Comparison of ENCODE assay signal across 10 mouse cellular contexts in the genomic region with DNA sequence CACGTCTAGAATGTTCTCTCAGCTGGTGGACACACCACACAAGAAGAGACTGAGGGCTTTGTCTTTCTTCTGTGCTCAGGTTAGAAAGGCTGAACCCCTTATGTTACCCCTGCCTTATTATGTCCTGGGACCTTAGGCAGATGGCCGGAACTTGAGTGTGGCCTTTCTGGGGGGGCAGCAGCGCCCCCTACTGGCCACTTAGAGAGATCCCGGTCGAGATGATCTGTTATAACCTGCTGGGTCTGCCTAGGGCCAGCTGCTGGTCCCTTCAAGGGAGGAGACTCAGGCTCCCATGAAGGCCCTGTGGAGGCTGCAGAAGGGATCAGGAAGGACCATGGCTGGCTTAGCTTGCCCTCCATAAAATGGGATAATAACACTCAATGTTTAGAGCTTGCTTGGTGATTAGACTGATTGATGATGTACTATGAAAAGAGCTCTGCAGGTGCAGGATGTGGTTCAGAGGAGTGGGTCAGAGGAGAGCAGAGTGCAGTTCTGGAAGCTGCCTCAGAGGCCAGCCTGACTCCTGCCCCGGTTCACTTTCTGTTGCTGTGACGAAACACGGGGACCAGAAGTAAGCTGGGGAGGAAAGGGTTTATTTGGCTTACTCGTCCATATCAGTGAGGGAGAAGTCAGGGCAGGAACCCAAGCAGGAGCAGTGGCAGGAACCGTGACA. TPM values are rescaled to one million over a fixed set of nuclear protein-coding genes. Genes with fewer than 3 reads are reported as not detected.
DNase-seq lines count a peak whose midpoint lies in the region; ATAC-seq and TF ChIP-seq lines count a peak whose summit lies in the region.
"Had no signal": no experiment of that assay in that cellular context is flagged by ENCODE, and none has a peak within 500 bp of the region (broad histone marks: within the 10 kb centered on the region; RNA-seq: fewer than 3 reads in every experiment).

No protein-coding gene starts in this region.

- no peak overlapping the region for H3K27ac ChIP-seq in heart, embryonic 16.5 days (ENCODE audit: low read length)
- no peak overlapping the region for H3K27ac ChIP-seq in heart, embryonic 12.5 days (ENCODE audit: poor library complexity, severe bottlenecking)
- H3K27ac ChIP-seq in liver, postnatal 0 days (ENCODE audit: low read depth): no peak overlapping the region
- H3K27ac ChIP-seq: embryonic facial prominence, embryonic 15.5 days; lung, embryonic 15.5 days had no signal

- no peak overlapping the region for H3K4me3 ChIP-seq in heart, embryonic 16.5 days (ENCODE audit: low read length)
- no peak overlapping the region for H3K4me3 ChIP-seq in heart, embryonic 12.5 days
- no peak overlapping the region for H3K4me3 ChIP-seq in liver, postnatal 0 days (ENCODE audit: low read depth, low read length)
- H3K4me3 ChIP-seq: embryonic facial prominence, embryonic 15.5 days; lung, embryonic 15.5 days had no signal

- TF ChIP-seq CTCF in liver, postnatal 0 days (IDR thresholded peaks at IDR 0.05; ENCODE audit: low read depth): peak; percentile 84

- 31% methylated on average over 10 of the region's 10 CpGs for WGBS in heart, embryonic 16.5 days
- WGBS in heart, embryonic 12.5 days: 33% methylated on average over 10 of the region's 10 CpGs
- WGBS in liver, postnatal 0 days (ENCODE audit: insufficient replicate concordance): 21% methylated on average over 10 of the region's 10 CpGs

- TF ChIP-seq EP300 in liver, postnatal 0 days (IDR thresholded peaks at IDR 0.05; ENCODE audit: low read depth): no peak

- peak; percentile 78 to 79 for DNase-seq in B cell, adult 2 months
- DNase-seq in WW6 (ENCODE audit: low read depth, low spot score): peak; percentile 20
- peak; percentile 37 for DNase-seq in embryo, embryonic 10 days (ENCODE audit: low spot score)
- peak; percentile 58 for DNase-seq in liver, postnatal 0 days
- DNase-seq in thymus, postnatal 14 days: peak; percentile 62

- ATAC-seq in heart, embryonic 16.5 days (replicated peaks; ENCODE audit: extremely low read depth, insufficient read depth, low FRiP score): 0 out of 2 replicates have a peak, but pooled peaks have one; percentile 8
- no peak for ATAC-seq in heart, embryonic 12.5 days (ENCODE audit: insufficient number of reproducible peaks, low FRiP score)
- peak; percentile 15; the same call in 1 of the 2 replicates for ATAC-seq in liver, postnatal 0 days
- no peak for ATAC-seq in frontal cortex, adult (ENCODE audit: low TSS enrichment)

- H3K27me3 ChIP-seq in heart, embryonic 16.5 days (ENCODE audit: control insufficient read depth, insufficient read depth, low read length): no peaks in the 10 kb centered on the region
- H3K27me3 ChIP-seq in heart, embryonic 12.5 days (replicated peaks): peaks cover 23% of the 10 kb centered on the region
- H3K27me3 ChIP-seq in liver, postnatal 0 days (ENCODE audit: insufficient read depth, low read length): no peaks in the 10 kb centered on the region
- H3K27me3 ChIP-seq: lung, embryonic 15.5 days had no signal

- no peaks in the 10 kb centered on the region for H3K9me3 ChIP-seq in heart, embryonic 16.5 days (replicated peaks; ENCODE audit: control insufficient read depth, low read length)
- no peaks in the 10 kb centered on the region for H3K9me3 ChIP-seq in heart, embryonic 12.5 days (replicated peaks)
- H3K9me3 ChIP-seq in liver, postnatal 0 days (ENCODE audit: low read length): no peaks in the 10 kb centered on the region
- H3K9me3 ChIP-seq: embryonic facial prominence, embryonic 15.5 days; lung, embryonic 15.5 days had no signal

- H3K4me1 ChIP-seq in heart, embryonic 16.5 days (ENCODE audit: control insufficient read depth, insufficient read depth, low read length): no peaks in the 10 kb centered on the region
- H3K4me1 ChIP-seq in heart, embryonic 12.5 days (replicated peaks): no peaks in the 10 kb centered on the region
- no peaks in the 10 kb centered on the region for H3K4me1 ChIP-seq in liver, postnatal 0 days (ENCODE audit: insufficient read depth)
- H3K4me1 ChIP-seq: lung, embryonic 15.5 days had no signal

- no peaks in the 10 kb centered on the region for H3K36me3 ChIP-seq in heart, embryonic 16.5 days (ENCODE audit: control insufficient read depth, insufficient read depth)
- no peaks in the 10 kb centered on the region for H3K36me3 ChIP-seq in heart, embryonic 12.5 days
- H3K36me3 ChIP-seq in liver, postnatal 0 days (replicated peaks; ENCODE audit: insufficient read depth, low read length): no peaks in the 10 kb centered on the region
- H3K36me3 ChIP-seq: embryonic facial prominence, embryonic 15.5 days; lung, embryonic 15.5 days had no signal

- H3K4me2 ChIP-seq in heart, embryonic 16.5 days (ENCODE audit: low read depth, low read length): no peak overlapping the region
- no peak overlapping the region for H3K4me2 ChIP-seq in heart, embryonic 12.5 days
- H3K4me2 ChIP-seq in liver, postnatal 0 days (ENCODE audit: low read depth, low read length): no peak overlapping the region
- H3K4me2 ChIP-seq: embryonic facial prominence, embryonic 15.5 days; lung, embryonic 15.5 days had no signal

- H3K9ac ChIP-seq in heart, embryonic 16.5 days (ENCODE audit: low read length): no peak overlapping the region
- no peak overlapping the region for H3K9ac ChIP-seq in heart, embryonic 12.5 days
- H3K9ac ChIP-seq in liver, postnatal 0 days (replicated peaks): no peak overlapping the region
- H3K9ac ChIP-seq: embryonic facial prominence, embryonic 15.5 days; lung, embryonic 15.5 days had no signal

RNA-seq across cellular contexts. Expression of a gene that starts 15.6 kb away (rescaled TPM):
- polyA plus RNA-seq in heart, embryonic 16.5 days (2015; fragmentation: Nextera tagmentation; extraction: Ambion mirVana): 0.32 and 0.33 TPM in 2 replicates
- polyA plus RNA-seq in heart, embryonic 12.5 days (2016; fragmentation: Nextera tagmentation; extraction: Ambion mirVana): not detected in 2 replicates
- 0.43 and 0.51 TPM in 2 replicates for polyA plus RNA-seq in liver, postnatal 0 days (2015; fragmentation: Nextera tagmentation; extraction: Ambion mirVana)

RNA-seq across cellular contexts. Expression of a gene that starts 50.7 kb away (rescaled TPM):
- polyA plus RNA-seq in heart, embryonic 16.5 days (2015; fragmentation: Nextera tagmentation; extraction: Ambion mirVana): 0.60 and 1.4 TPM in 2 replicates
- polyA plus RNA-seq in heart, embryonic 12.5 days (2016; fragmentation: Nextera tagmentation; extraction: Ambion mirVana): 0.14 and 0.18 TPM in 2 replicates
- 0.11 TPM in 1 of 2 replicates, not detected in the other for polyA plus RNA-seq in liver, postnatal 0 days (2015; fragmentation: Nextera tagmentation; extraction: Ambion mirVana)

Comparison
In these comparisons a context has a peak if more than half of its experiments do, and no peak if none do; other contexts are left out.
1. ATAC-seq: peak in heart, embryonic 16.5 days (single experiment) and liver, postnatal 0 days (single experiment); none in heart, embryonic 12.5 days (single experiment) and frontal cortex, adult (single experiment).
2. DNase-seq: peak in every context shown above with its lines; median percentile 78 in B cell, adult 2 months; 62 in thymus, postnatal 14 days; 58 in liver, postnatal 0 days; 37 in embryo, embryonic 10 days; 20 in WW6.